Mouse (Mus musculus) heart, embryonic 14.5 days (tissue): ENCODE results near the gene Lrp11. TPM values are rescaled to one million over a fixed set of nuclear protein-coding genes. Genes with fewer than 3 reads are reported as not detected.

Experiments
- polyA plus RNA-seq: library from polyadenylated mRNA; unstranded; fragments of >200 nt; fragmentation: Nextera tagmentation; extraction: Ambion mirVana; gene quantifications from 2 replicates; pipeline ENCODE4 v1.2.1, GENCODE M21; 2014

The Lrp11 gene
- polyA plus RNA-seq, 1 experiment from 2014 or later: 1.9 TPM

Other genes with a start within 250 kb of the Lrp11 start
- 7.9 and 9.0 TPM in 2 replicates for gene Ulbp1, start 116.2 kb upstream of the Lrp11 start, polyA plus RNA-seq
- 35.4 and 37.5 TPM in 2 replicates for gene Nup43, start 77.7 kb downstream of the Lrp11 start, polyA plus RNA-seq
- gene Pcmt1, start 91.3 kb downstream of the Lrp11 start, polyA plus RNA-seq: 130 and 134 TPM in 2 replicates
- 5.3 and 6.0 TPM in 2 replicates for gene Lats1, start 91.4 kb downstream of the Lrp11 start, polyA plus RNA-seq
- 33.5 and 34.2 TPM in 2 replicates for gene Katna1, start 136.2 kb downstream of the Lrp11 start, polyA plus RNA-seq
- 80.4 and 89.8 TPM in 2 replicates for gene Ginm1, start 203.0 kb downstream of the Lrp11 start, polyA plus RNA-seq
- 26.3 and 27.8 TPM in 2 replicates for gene Ppil4, start 203.1 kb downstream of the Lrp11 start, polyA plus RNA-seq
- 0.14 and 0.18 TPM in 2 replicates for gene Zc3h12d, start 242.7 kb downstream of the Lrp11 start, polyA plus RNA-seq